Mouse (Mus musculus) olfactory bulb, adult 2 months (tissue): Measurements from ENCODE around the gene Cyp39a1. TPM values are rescaled to one million over a fixed set of nuclear protein-coding genes. Genes with fewer than 3 reads are reported as not detected.

Experiments
- H3K27ac ChIP-seq: fragments of 200-500 bp; 2 replicates; pipeline ENCODE4 v1.5.1; 2012; ENCODE audit warnings: low read depth, low read length; ENCODE audit not compliant: insufficient read depth
- H3K4me1 ChIP-seq: fragments of 200-500 bp; 2 replicates; pipeline ENCODE4 v1.6.1; 2012; ENCODE audit warnings: low read length; ENCODE audit not compliant: control insufficient read depth, insufficient read depth
- H3K4me3 ChIP-seq: fragments of 200-500 bp; 2 replicates; pipeline ENCODE4 v1.5.1; 2012; ENCODE audit warnings: mild to moderate bottlenecking, low read depth, low read length, moderate library complexity; ENCODE audit not compliant: insufficient read depth
- CTCF ChIP-seq: fragments of 200-500 bp; IDR thresholded peaks from 2 replicates; pipeline ENCODE4 v1.5.1; 2012; ENCODE audit warnings: low read depth, mild to moderate bottlenecking, low read length, moderate library complexity; ENCODE audit not compliant: insufficient read depth
- POLR2A ChIP-seq: fragments of 200-500 bp; IDR thresholded peaks from 2 replicates; pipeline ENCODE4 v1.6.1; 2012; ENCODE audit warnings: mild to moderate bottlenecking, low read depth, low read length, moderate library complexity; ENCODE audit not compliant: insufficient read depth
- WGBS: fragments of 180-500 bp; shearing (Covaris S2); methylation state at CpG from one replicate; pipeline ENCODE4 v1.1.7; 2018; 5-methylcytosine and 5-hydroxymethylcytosine counted together
- polyA plus RNA-seq: library from polyadenylated mRNA; stranded (reverse); fragments of >200 nt; gene quantifications from 2 replicates; pipeline ENCODE4 v1.2.4, GENCODE M21; 2012; ENCODE audit warnings: low replicate concordance; ENCODE audit not compliant: missing spikeins, insufficient read depth, insufficient read length

Cyp39a1 gene
- polyA plus RNA-seq, 1 experiment = not detected

- Histone ChIP-seq H3K27ac (no peak overlapping the region), H3K4me1 (no peaks in the 10 kb centered on the region), H3K4me3 (no peak overlapping the region)
- WGBS = 97% methylated on average over 3 of the region's 3 CpGs
- TF ChIP-seq POLR2A (no peak), CTCF (no peak)
These were observed 39.5 kb downstream of the Cyp39a1 start for GRCm38 (mm10) chr17:43706749-43707148.

DNA sequence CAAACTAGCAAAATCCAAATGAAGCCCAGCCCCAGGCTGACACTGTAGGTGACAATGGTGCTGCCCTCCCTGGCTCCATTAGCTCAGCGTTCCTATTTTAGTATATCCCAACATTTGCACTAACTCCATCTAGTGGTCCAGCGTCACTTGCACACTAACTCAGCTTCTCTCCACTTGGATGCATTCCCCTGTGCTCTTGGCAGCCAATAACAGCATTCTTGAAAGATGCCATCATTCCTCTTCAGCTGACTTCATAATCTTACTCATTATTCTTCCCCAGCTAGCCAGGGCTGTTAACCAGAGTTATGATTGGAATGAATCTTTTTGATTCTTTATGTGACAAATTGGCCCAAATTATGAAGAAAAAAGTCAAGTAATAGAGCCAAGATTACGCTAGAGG lies 40.0 kb downstream of the Cyp39a1 start:
- H3K4me3 ChIP-seq = no peak overlapping the region
- no peak for TF ChIP-seq CTCF
- TF ChIP-seq POLR2A = no peak
- no peaks in the 10 kb centered on the region for H3K4me1 ChIP-seq
- no peak overlapping the region for H3K27ac ChIP-seq
- WGBS = 73% methylated on average over 3 of the region's 3 CpGs

DNA sequence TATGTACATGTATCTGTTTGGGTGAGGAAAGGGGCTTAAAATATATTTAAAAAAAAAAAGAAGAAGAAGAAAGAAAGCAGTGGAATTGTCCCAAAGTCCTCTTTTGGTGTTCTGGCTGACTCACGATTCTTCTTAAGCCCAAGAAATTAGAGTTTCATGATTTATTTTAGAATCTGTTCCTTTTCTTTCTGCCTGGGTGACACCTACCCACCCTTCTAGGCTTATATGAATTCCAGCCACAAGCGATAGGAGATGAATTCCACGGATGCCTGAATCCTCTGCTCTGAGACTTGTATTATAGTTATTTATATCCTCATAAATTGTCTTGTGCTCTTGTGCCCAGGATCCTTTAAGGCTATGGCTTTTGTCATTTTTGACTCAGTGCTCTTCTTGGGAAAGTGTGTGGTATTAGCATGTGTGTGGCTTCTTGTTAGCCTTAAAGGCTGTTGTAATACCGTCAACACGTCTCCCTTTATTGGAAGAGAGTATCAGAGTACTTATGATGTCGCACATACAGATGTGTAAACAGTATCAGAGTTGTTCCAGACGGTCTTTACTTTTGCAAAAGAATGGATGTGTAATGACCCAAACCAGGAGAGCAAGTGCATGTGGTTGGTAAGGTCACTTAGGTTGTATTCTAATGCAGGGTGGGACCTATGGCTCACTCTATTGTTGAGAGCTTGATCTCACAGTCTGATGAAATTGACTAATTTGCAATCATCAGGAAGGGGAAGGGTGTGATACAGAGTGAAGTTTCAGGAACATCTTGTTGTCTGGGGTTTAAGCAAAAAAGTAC lies 44.5 kb downstream of the Cyp39a1 start:
- 77% methylated on average over 7 of the region's 7 CpGs for WGBS
- no peak overlapping the region for H3K4me3 ChIP-seq
- H3K27ac ChIP-seq = no peak overlapping the region
- TF ChIP-seq CTCF (no peak), POLR2A (no peak)
- no peaks in the 10 kb centered on the region for H3K4me1 ChIP-seq

- 42% methylated on average over 3 of the region's 3 CpGs for WGBS
- H3K4me3 ChIP-seq = no peak overlapping the region
- TF ChIP-seq POLR2A (no peak), CTCF (no peak)
- H3K4me1 ChIP-seq = no peaks in the 10 kb centered on the region
- H3K27ac ChIP-seq = no peak overlapping the region
These were observed 47.0 kb downstream of the Cyp39a1 start for GRCm38 (mm10) chr17:43714191-43714590.

GRCm38 (mm10) chr17:43716601-43717000 lies 49.4 kb downstream of the Cyp39a1 start:
- TF ChIP-seq POLR2A = no peak
- TF ChIP-seq CTCF = no peak
- Histone ChIP-seq H3K27ac (no peak overlapping the region), H3K4me1 (no peaks in the 10 kb centered on the region), H3K4me3 (no peak overlapping the region)
- WGBS = 82% methylated on average over 7 of the region's 7 CpGs

- Histone ChIP-seq H3K4me1 (no peaks in the 10 kb centered on the region), H3K27ac (no peak overlapping the region), H3K4me3 (no peak overlapping the region)
- TF ChIP-seq CTCF = no peak
- TF ChIP-seq POLR2A = no peak
- WGBS = 82% methylated on average over 3 of the region's 3 CpGs
These were observed 52.2 kb downstream of the Cyp39a1 start for GRCm38 (mm10) chr17:43719401-43719800.

- H3K27ac ChIP-seq = no peak overlapping the region
- no peaks in the 10 kb centered on the region for H3K4me1 ChIP-seq
- H3K4me3 ChIP-seq = no peak overlapping the region
- WGBS = 93% methylated on average over 2 of the region's 2 CpGs
- TF ChIP-seq CTCF = no peak
- no peak for TF ChIP-seq POLR2A
These were observed 57.3 kb downstream of the Cyp39a1 start for GRCm38 (mm10) chr17:43724480-43724879.

GRCm38 (mm10) chr17:43731327-43731726 lies 64.1 kb downstream of the Cyp39a1 start:
- no peak overlapping the region for H3K27ac ChIP-seq
- 70% methylated on average over 8 of the region's 8 CpGs for WGBS
- TF ChIP-seq CTCF = no peak

DNA sequence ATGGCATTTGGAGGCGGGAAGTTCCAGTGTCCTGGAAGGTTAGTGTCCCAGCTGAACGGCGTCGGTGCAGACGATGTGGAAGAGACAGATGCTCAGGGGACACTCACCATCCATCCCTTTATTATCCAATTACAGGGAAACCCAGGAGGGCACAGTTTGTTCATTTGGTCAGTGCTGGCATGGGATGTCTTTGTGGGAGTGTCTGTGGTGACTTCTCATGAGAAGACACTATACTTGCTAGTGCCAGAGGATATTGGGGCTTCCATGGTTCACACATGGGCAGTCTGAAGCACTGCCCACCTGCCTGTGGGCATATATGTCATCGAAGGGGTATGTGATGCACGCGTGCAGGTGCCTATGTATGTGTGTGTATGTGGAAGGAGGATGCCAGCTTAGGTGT lies 64.8 kb downstream of the Cyp39a1 start:
- H3K4me3 ChIP-seq = no peak overlapping the region
- no peaks in the 10 kb centered on the region for H3K4me1 ChIP-seq
- 91% methylated on average over 8 of the region's 8 CpGs for WGBS
- TF ChIP-seq POLR2A = no peak
- no peak for TF ChIP-seq CTCF
- no peak overlapping the region for H3K27ac ChIP-seq

More at GRCm38 (mm10) chr17:43731327-43731726, 64.1 kb downstream of the Cyp39a1 start:
- no peak overlapping the region for H3K4me3 ChIP-seq
- no peaks in the 10 kb centered on the region for H3K4me1 ChIP-seq
